Mouse (Mus musculus) limb, embryonic 13.5 days (tissue): ENCODE results near the gene Slc2a6. TPM values are rescaled to one million over a fixed set of nuclear protein-coding genes. Genes with fewer than 3 reads are reported as not detected.
A peak's percentile ranks its signal among the peaks of the same experiment; 100 is the strongest.

Experiments
- ATAC-seq: fragments of 200-750 bp; cut with Nextera tagmentation; 2 replicates; pipeline ENCODE4 v1.8.0; 2017; ENCODE audit warnings: low read depth, moderate number of reproducible peaks, moderate TSS enrichment; ENCODE audit not compliant: low FRiP score
- H3K27ac ChIP-seq: fragments of 300-500 bp; sonication (generic); 2 replicates; pipeline ENCODE4 v1.5.1; 2015; ENCODE audit warnings: inconsistent platforms, mild to moderate bottlenecking, moderate library complexity
- H3K27me3 ChIP-seq: fragments of 300-500 bp; sonication (generic); 2 replicates; pipeline ENCODE4 v1.6.1; 2015; ENCODE audit warnings: mild to moderate bottlenecking, inconsistent platforms
- H3K36me3 ChIP-seq: fragments of 300-500 bp; sonication (generic); 2 replicates; pipeline ENCODE4 v1.6.1; 2015; ENCODE audit warnings: inconsistent platforms, mild to moderate bottlenecking, moderate library complexity
- H3K4me1 ChIP-seq: fragments of 300-500 bp; sonication (generic); 2 replicates; pipeline ENCODE4 v1.6.1; 2015; ENCODE audit warnings: inconsistent platforms
- H3K4me2 ChIP-seq: fragments of 300-500 bp; sonication (generic); replicated peaks from 2 replicates; pipeline ENCODE4 v1.6.1; 2015; ENCODE audit warnings: inconsistent platforms, mild to moderate bottlenecking, moderate library complexity
- H3K4me3 ChIP-seq: fragments of 300-500 bp; sonication (generic); 2 replicates; pipeline ENCODE4 v1.5.1; 2015; ENCODE audit warnings: moderate library complexity, mild to moderate bottlenecking, inconsistent platforms
- H3K9ac ChIP-seq: fragments of 300-500 bp; sonication (generic); 2 replicates; pipeline ENCODE4 v1.6.1; 2015; ENCODE audit warnings: mild to moderate bottlenecking, inconsistent platforms
- H3K9me3 ChIP-seq: fragments of 300-500 bp; sonication (generic); 2 replicates; pipeline ENCODE4 v1.6.1; 2016; ENCODE audit warnings: inconsistent platforms
- WGBS: fragments of 180-500 bp; shearing (Covaris S2); methylation state at CpG from one replicate; pipeline ENCODE4 v1.1.7; 2015; 5-methylcytosine and 5-hydroxymethylcytosine counted together
- polyA plus RNA-seq: library from polyadenylated mRNA; unstranded; fragments of >200 nt; fragmentation: Nextera tagmentation; extraction: Ambion mirVana; gene quantifications from 2 replicates; pipeline ENCODE4 v1.2.1, GENCODE M21; 2015

Gene Slc2a6
- polyA plus RNA-seq, 1 experiment from 2014 or later, result 0.75 TPM

GRCm38 (mm10) chr2:26997993-26998392 is 29.8 kb downstream of the Slc2a6 start:
- no peaks in the 10 kb centered on the region for H3K9me3 ChIP-seq
- H3K27me3 ChIP-seq, result no peaks in the 10 kb centered on the region
- 87% methylated on average over 7 of the region's 7 CpGs for WGBS
- H3K4me2 ChIP-seq, result no peak overlapping the region
- no peak for ATAC-seq
- H3K36me3 ChIP-seq, result no peaks in the 10 kb centered on the region
- H3K9ac ChIP-seq, result no peak overlapping the region
- H3K4me1 ChIP-seq, result no peaks in the 10 kb centered on the region
- H3K4me3 ChIP-seq, result no peak overlapping the region
- H3K27ac ChIP-seq, result no peak overlapping the region

GRCm38 (mm10) chr2:26997498-26997897 is 30.3 kb downstream of the Slc2a6 start:
- H3K4me3 ChIP-seq, result no peak overlapping the region
- no peak overlapping the region for H3K9ac ChIP-seq
- H3K9me3 ChIP-seq, result no peaks in the 10 kb centered on the region
- H3K27me3 ChIP-seq, result no peaks in the 10 kb centered on the region
- 79% methylated on average over 1 of the region's 1 CpGs for WGBS
- no peak overlapping the region for H3K27ac ChIP-seq
- no peaks in the 10 kb centered on the region for H3K4me1 ChIP-seq
- no peak overlapping the region for H3K4me2 ChIP-seq
- no peak for ATAC-seq
- H3K36me3 ChIP-seq, result no peaks in the 10 kb centered on the region

GRCm38 (mm10) chr2:26993936-26994335 is 33.9 kb downstream of the Slc2a6 start:
- 72% methylated on average over 3 of the region's 3 CpGs for WGBS
- H3K9me3 ChIP-seq, result no peaks in the 10 kb centered on the region
- ATAC-seq, result no peak
- H3K27me3 ChIP-seq, result no peaks in the 10 kb centered on the region
- no peak overlapping the region for H3K4me3 ChIP-seq
- no peak overlapping the region for H3K4me2 ChIP-seq
- no peak overlapping the region for H3K9ac ChIP-seq
- H3K27ac ChIP-seq, result no peak overlapping the region
- no peaks in the 10 kb centered on the region for H3K4me1 ChIP-seq
- no peaks in the 10 kb centered on the region for H3K36me3 ChIP-seq

GRCm38 (mm10) chr2:26984640-26985039 is 43.2 kb downstream of the Slc2a6 start:
- Histone ChIP-seq H3K4me2 (no peak overlapping the region), H3K36me3 (no peaks in the 10 kb centered on the region), H3K4me3 (no peak overlapping the region), H3K27ac (no peak overlapping the region), H3K9ac (no peak overlapping the region), H3K27me3 (peaks cover 7% of the 10 kb centered on the region; the same call in 1 of the 2 replicates), H3K4me1 (no peaks in the 10 kb centered on the region), H3K9me3 (no peaks in the 10 kb centered on the region)
- no peak for ATAC-seq
- WGBS, result 83% methylated on average over 5 of the region's 5 CpGs

- 63% methylated on average over 2 of the region's 2 CpGs for WGBS
- no peak for ATAC-seq
- no peak overlapping the region for H3K9ac ChIP-seq
These were observed 43.6 kb downstream of the Slc2a6 start for GRCm38 (mm10) chr2:26984179-26984578.

GRCm38 (mm10) chr2:26980361-26980760 is 47.4 kb downstream of the Slc2a6 start:
- H3K27ac ChIP-seq, result no peak overlapping the region
- H3K4me3 ChIP-seq, result no peak overlapping the region
- no peak overlapping the region for H3K4me2 ChIP-seq
- no peak overlapping the region for H3K9ac ChIP-seq
- no peaks in the 10 kb centered on the region for H3K36me3 ChIP-seq
- ATAC-seq, result no peak
- peaks cover 7% of the 10 kb centered on the region; the same call in 1 of the 2 replicates for H3K27me3 ChIP-seq
- no peaks in the 10 kb centered on the region for H3K4me1 ChIP-seq
- WGBS, result 85% methylated on average over 1 of the region's 1 CpGs
- H3K9me3 ChIP-seq, result no peaks in the 10 kb centered on the region

More at GRCm38 (mm10) chr2:26984179-26984578, 43.6 kb downstream of the Slc2a6 start:
- Histone ChIP-seq H3K36me3 (no peaks in the 10 kb centered on the region), H3K27me3 (peaks cover 7% of the 10 kb centered on the region; the same call in 1 of the 2 replicates), H3K4me1 (no peaks in the 10 kb centered on the region), H3K27ac (no peak overlapping the region), H3K4me3 (no peak overlapping the region), H3K4me2 (no peak overlapping the region), H3K9me3 (no peaks in the 10 kb centered on the region)

- H3K36me3 ChIP-seq, result no peaks in the 10 kb centered on the region
- H3K4me3 ChIP-seq, result no peak overlapping the region
- no peak overlapping the region for H3K9ac ChIP-seq
- no peak overlapping the region for H3K4me2 ChIP-seq
- H3K4me1 ChIP-seq, result no peaks in the 10 kb centered on the region
- no peak for ATAC-seq
- no peaks in the 10 kb centered on the region for H3K27me3 ChIP-seq
- no peak overlapping the region for H3K27ac ChIP-seq
- WGBS, result 26% methylated on average over 4 of the region's 4 CpGs
- no peaks in the 10 kb centered on the region for H3K9me3 ChIP-seq
These were observed 53.8 kb downstream of the Slc2a6 start for GRCm38 (mm10) chr2:26973960-26974359.

- Histone ChIP-seq H3K4me2 (peak within 1 kb of the TSS; percentile 30; the same call in 1 of the 2 replicates), H3K9ac (0 out of 2 replicates have a peak within 1 kb of the TSS, but pooled peaks have one; percentile 39), H3K9me3 (no peaks in the 10 kb centered on the region), H3K27ac (no peak within 1 kb of the TSS), H3K4me3 (no peak within 1 kb of the TSS), H3K4me1 (no peaks in the 10 kb centered on the region), H3K27me3 (no peaks in the 10 kb centered on the region), H3K36me3 (no peaks in the 10 kb centered on the region)
- 71% methylated on average over 3 of the region's 3 CpGs for WGBS
- ATAC-seq, result no peak
These were observed 54.7 kb downstream of the Slc2a6 start, which contains the start of gene Adamts13 for GRCm38 (mm10) chr2:26973116-26973515. TSS of gene Adamts13 (plus strand) at chr2:26973416.

Other genes starting within 250 kb of the Slc2a6 start
- gene Abo, start 163.0 kb downstream of the Slc2a6 start, polyA plus RNA-seq, result not detected in 2 replicates
- gene Surf6, start 125.1 kb downstream of the Slc2a6 start, polyA plus RNA-seq, result 30.7 and 31.5 TPM in 2 replicates
- gene Med22, start 117.3 kb downstream of the Slc2a6 start, polyA plus RNA-seq, result 58.7 and 59.1 TPM in 2 replicates
- 647 and 667 TPM in 2 replicates for gene Rpl7a, start 117.2 kb downstream of the Slc2a6 start, polyA plus RNA-seq
- gene Surf2, start 111.6 kb downstream of the Slc2a6 start, polyA plus RNA-seq, result 42.0 and 48.8 TPM in 2 replicates
- gene Surf1, start 111.5 kb downstream of the Slc2a6 start, polyA plus RNA-seq, result 58.1 and 58.7 TPM in 2 replicates
- gene Surf4, start 94.1 kb downstream of the Slc2a6 start, polyA plus RNA-seq, result 254 and 280 TPM in 2 replicates
- gene Stkld1, start 94.0 kb downstream of the Slc2a6 start, polyA plus RNA-seq, result not detected in 2 replicates
- gene Rexo4, start 63.6 kb downstream of the Slc2a6 start, polyA plus RNA-seq, result 48.6 and 52.9 TPM in 2 replicates
- gene Adamts13, start 54.6 kb downstream of the Slc2a6 start, polyA plus RNA-seq, result not detected in 2 replicates
- gene Cacfd1, start 18.1 kb downstream of the Slc2a6 start, polyA plus RNA-seq, result 96.3 and 102 TPM in 2 replicates
- gene Mymk, start 44.2 kb upstream of the Slc2a6 start, polyA plus RNA-seq, result 43.3 and 49.0 TPM in 2 replicates
- 13.3 and 13.8 TPM in 2 replicates for gene Adamtsl2, start 51.4 kb upstream of the Slc2a6 start, polyA plus RNA-seq
- 0.46 and 0.52 TPM in 2 replicates for gene Fam163b, start 114.5 kb upstream of the Slc2a6 start, polyA plus RNA-seq
- gene Dbh, start 137.2 kb upstream of the Slc2a6 start, polyA plus RNA-seq, result 1.2 and 1.3 TPM in 2 replicates
- 8.6 and 10.2 TPM in 2 replicates for gene Sardh, start 220.3 kb upstream of the Slc2a6 start, polyA plus RNA-seq